Mouse (Mus musculus) testis, postnatal 14 days (tissue): ENCODE results near the gene Orc3.
"Not testable (repeated sequence)": the region's sequence is repeated elsewhere in the genome, so short reads cannot be mapped to it uniquely, and the experiment has no call there.

Experiments used
- DNase-seq: peaks from one replicate; pipeline ENCODE4 v3.0.0; 2021; ENCODE audit warnings: low spot score

Gene Orc3

DNA sequence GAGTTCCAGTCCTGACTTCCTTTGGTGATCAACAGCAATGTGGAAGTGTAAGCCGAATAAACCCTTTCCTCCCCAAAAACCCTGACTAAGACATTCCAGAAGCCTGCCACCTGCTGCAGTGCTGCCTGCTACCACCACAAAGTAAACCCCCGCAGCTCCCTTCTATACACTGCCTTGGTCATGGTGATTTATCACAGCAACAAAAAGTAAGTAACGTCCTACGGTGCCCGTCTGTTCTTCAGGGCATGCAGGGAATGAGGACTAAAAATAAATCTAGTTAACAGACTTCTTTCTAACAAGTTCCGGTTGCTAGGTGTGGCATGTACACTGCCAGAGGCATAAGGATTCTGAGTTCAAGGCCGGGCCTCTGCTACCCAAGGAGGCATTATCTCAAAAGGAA, 32.8 kb downstream of the Orc3 start:
- no peak for DNase-seq

DNA sequence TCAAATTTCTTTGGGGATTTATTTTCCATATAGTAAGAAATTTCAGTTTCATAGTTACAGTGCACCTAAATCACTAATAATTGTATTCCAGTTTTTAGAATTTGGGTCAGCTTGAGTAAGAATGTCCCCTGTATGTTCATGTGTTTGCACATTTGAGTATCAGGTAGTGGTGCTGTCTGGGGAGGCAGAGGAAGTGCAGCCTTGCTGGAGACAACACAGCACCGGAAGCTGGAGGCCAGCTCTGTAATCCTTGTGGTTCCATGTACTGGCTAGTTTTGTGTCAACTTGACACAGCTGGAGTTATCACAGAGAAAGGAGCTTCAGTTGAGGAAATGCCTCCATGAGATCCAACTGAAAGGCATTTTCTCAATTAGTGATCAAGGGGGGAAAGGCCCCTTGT, 33.3 kb downstream of the Orc3 start:
- DNase-seq: not testable (repeated sequence)

DNA sequence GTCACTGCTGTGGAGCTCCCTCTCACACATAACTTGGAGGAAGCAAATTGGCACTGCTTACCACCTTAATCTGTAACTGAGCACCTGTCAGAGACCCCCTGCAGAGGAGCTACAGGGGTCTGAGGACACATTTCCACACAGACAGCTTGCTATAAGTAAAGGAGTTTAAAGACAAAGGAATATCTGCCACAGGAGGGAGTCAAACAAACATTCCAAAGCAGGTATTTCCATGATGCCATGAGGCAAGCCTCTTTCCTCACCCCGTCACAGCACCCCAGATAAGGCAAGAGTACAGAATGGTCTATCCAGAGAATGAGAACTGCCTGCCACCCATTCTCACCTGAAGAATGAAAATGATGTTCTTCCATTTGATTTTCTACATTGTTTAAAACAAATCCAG, 35.5 kb downstream of the Orc3 start:
- DNase-seq: no peak

DNA sequence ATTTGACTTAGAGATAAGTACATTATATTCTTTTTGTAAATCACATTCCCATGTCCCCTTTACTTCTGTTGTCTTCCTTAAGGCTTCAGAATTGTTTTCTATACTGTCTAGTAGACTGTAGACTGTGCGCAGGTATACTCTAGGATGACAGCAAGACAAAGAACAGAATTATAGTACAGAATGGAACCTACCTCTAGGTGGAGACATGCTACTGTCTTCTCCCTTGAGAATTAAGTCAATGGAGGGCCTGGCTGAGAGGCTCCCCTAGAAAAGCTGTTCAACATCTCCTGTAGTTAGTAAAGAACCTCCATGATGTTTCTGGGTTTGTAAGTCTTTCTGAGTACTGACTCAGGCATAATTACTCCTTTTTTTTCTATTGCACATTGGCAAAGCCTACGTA, 37.7 kb downstream of the Orc3 start:
- no peak for DNase-seq

DNA sequence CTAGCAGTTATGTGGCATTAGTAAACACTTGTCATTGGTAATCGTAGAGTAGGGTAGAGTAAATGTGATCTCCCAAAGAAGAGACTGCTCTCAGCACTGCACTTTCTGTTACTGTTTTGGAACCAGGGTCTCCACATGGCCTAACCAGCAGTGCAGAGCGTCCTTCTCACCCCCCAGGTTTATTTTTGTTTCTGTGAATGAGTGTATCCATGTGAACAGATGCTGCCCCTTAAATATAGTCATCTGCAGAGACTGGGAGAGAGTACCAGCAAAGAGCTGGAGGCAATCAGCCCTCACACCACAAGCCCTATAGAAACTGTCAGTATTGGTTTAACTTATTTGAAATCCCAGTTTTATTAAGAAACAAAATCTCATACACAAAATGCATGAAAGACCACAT, 41.9 kb downstream of the Orc3 start:
- DNase-seq: no peak

DNA sequence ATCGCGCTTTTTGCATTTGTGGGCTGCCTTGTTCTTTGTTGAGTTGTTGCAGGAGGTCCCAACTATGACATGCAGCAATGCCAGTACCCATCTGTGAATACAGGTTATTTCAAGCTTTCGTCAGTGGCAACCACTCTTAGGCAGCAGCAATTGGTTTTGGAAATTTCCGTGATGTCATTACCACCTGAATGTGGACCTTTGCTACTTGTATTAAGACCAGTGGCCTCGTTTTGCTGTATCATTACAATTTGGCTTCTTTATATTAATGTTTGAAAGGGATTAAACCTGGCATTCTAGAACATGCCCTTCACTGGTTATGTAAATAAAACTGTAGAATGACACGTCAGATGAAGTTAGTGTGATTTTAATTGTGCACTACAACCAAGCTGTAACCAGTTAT, 48.5 kb downstream of the Orc3 start:
- no peak for DNase-seq

DNA sequence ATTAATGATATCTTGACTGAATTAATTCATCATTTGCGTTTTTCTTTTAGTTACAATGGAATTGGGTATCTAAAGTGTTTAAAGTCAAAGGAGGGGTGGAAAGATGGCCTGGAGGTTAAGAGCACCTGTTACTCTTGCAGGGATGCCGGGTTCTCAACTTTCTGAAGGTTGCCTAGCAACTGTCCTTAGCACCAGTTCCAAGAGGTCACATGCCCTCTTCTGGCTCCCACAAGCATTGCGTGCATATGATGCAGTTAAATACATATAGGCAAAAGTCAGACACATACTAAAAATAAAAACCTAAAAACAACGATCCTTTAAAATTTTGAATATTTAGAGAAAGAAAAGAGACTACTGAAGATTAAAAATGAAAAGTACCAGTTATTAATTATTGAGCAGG, 53.8 kb downstream of the Orc3 start:
- no peak for DNase-seq

DNA sequence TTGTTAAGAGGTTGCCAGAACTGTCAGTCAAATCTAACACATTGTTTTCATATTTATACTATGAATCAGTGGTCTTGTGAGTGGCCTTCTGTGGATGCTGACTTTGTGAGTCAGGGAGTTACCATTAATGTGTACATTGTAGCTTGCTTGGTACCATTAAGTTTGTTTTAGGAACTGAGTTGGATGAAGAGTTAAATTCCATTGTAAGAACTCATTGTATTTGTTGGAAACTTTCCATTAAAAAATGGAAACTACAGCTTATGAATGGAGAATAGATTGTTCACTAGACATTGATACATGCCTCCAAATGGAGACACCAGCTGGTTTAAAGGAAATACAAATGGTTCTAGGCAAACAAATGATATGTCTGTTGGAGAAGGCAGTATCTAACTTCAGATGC, 58.6 kb downstream of the Orc3 start:
- DNase-seq: no peak

DNA sequence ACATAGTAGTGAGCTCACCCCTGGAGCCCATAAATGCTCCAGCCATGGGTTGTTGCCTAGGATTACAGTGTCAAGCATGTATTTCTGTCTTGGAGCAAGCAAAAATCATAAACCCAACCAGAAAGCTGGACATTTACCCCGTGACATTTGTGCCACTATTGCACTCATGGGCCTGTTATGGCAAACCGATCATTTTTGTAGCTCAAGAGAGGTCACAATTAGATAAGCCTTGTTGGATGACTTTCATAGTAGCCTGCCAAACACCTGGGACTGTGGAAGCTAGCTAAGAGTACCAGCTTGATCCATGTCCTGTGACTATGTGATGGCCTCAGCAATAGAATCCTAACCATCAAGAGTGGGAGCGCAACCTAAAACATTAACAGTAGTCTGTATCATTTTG, 59.1 kb downstream of the Orc3 start:
- DNase-seq: no peak

DNA sequence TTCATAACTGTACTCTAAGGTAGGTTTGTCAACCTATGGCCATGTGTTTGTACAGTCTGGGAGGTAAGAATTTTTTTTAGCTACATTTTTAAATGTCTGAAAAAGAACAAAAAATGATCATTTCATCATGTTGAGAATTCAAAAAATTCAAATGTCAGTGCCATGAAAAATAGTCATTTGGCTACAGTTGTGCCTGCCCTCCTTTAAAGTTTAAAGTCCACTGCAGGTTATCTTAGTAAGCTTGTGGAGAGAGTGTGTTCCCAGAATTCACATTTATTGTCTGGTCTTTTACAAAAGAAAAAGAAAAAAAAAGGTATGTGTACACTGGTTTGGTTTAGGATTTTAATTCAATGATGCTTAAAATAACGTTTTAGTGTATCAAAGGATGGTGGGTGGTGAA, 60.1 kb downstream of the Orc3 start:
- no peak for DNase-seq

DNA sequence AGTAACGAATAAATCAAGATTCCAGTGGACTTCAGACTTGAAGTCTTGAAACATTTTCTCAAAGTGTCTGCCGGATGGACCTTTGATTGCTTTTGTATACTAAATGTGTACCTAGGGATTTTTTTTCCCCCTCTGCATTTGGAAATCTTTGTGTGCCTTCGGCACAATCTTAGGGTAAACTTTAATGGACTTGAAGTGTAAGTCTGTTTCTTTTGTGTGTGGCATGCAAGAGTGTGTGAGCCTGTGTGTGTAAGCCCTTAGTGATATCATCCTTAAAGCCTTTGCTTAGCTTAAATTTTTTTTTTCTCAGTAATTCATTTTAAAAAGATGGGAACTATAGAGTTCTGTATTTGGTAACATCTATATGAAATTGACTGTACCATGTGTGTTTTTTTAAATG, 62.8 kb downstream of the Orc3 start:
- DNase-seq: no peak

DNA sequence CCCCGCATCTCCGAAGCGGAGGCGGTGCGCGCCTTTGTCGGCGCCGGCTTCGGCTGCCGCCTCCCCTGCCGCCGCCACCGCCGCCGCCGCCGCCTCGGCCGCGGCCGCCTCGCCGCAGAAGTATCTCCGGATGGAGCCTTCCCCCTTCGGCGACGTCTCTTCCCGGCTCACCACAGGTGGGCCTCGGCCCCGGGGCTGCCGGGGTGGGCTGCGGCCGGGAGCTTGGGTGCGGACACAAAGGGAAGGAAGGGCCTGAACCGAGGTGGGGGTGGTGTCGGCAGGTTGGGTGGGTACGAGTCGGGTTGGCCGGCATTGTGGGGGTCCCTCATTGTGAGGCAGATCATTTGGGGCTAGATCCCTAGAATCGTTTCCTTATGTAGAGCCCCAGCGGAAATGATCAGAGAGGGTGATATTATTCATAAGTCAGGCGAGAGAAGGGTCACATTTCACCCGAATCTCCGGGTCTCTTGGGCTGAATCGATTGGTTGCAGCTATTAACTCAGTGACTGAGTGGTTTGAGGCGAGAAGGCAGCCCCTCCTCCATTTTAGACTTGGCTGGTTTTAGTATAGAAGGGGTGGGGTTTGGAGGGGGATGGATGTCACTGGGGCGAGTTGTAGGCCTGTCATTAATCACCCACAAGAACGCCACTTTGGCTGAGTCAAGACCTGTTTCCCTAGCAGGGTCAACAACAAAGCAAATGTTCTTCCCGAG, 63.5 kb downstream of the Orc3 start:
- peak; percentile 67 for DNase-seq

DNA sequence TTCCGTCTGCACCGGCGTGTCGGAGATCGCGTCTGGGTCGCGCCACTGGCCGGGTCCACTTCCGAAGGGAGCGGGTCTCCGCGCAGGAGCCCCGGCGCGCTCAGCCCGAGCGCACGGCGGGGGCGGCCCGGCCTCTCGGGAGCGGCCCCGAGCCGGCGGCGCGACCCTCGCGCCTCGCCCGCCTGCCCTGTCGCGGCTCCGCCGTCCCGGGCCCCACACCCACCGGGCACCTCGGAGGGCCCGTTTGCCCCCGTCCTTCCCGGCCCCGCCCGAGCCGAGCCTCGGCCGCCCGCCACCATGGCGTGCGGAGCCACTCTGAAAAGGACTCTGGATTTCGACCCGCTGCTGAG, 64.0 kb downstream of the Orc3 start, which contains the start of gene Akirin2:
Gene Akirin2 (plus strand): TSS at position 190 of the 350 bp plus-strand sequence.
- no peak for DNase-seq

DNA sequence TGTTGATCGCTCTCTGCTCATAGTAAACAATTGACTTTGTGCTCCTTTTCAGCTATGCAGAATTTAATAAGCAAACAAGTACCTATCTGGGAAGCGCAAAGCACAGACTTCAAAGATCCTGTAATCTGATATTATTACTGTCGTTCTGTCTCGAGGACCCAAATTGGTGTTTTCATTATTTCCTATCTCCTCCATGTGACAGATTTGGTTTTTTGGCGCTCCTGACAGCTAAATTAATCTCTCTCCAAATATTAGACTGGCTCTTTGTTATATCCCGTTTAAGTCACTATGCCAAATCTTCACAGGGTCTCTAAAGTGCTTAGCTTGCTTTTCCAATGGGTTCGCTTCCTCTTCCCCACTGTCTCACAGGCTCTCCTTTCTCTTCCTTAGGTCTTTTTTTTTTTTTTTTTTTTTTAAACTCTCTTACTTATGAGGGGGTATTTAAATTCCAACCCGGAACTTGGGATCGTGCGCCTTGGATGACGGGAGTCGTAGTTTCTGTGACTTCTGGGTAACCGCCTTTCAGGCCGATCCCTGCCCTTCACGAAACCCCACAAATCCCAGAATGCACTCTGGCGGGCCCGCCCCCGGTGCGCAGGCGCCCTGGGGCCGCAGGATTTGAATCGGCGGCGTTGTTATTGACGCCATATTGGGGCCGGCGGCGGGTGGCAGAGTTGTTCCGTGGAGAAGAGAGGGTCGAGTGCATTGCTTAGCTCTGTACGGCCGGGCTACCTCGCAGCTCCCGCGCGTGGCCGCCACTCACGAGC, 64.6 kb downstream of the Orc3 start:
- peak; percentile 97 for DNase-seq

DNA sequence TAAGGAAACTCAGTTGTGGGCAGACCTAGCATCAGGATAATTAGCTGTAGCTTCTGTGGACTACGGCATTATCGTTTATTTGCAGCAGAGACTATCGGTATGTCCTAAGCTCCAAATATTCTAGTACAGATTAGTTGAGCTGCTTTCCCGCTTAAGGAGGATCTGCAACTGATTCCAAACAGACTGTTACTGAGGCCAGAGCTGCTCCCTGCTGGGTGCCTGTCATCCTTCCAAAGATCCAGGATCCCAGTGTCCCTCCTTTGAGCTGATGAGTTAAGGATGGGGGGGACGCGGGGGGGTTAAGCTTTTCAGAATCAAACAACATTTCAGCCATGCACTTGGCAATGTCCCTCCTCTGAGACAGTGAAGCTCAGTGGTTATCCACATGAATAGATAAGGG, 84.8 kb downstream of the Orc3 start:
- DNase-seq: no peak

DNA sequence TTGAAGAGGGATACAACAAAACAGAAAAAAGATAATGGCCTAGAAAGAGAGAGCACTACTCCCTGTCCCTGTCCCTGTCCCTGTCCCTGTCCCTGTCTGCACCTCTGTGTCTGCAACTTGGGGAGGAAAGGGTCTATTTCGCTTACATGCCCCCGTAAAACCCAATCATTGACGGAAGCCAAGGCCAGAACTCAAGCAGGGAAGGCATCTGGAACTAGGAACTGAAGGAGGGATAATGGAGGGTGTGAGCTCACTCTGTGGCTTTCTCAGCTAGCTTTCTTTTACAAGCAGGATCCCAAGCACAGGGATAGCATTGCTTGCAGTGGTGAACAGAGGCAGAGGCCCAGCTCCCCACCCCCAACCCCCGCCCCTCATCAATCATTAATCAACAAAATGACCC, 85.4 kb downstream of the Orc3 start:
- no peak for DNase-seq

DNA sequence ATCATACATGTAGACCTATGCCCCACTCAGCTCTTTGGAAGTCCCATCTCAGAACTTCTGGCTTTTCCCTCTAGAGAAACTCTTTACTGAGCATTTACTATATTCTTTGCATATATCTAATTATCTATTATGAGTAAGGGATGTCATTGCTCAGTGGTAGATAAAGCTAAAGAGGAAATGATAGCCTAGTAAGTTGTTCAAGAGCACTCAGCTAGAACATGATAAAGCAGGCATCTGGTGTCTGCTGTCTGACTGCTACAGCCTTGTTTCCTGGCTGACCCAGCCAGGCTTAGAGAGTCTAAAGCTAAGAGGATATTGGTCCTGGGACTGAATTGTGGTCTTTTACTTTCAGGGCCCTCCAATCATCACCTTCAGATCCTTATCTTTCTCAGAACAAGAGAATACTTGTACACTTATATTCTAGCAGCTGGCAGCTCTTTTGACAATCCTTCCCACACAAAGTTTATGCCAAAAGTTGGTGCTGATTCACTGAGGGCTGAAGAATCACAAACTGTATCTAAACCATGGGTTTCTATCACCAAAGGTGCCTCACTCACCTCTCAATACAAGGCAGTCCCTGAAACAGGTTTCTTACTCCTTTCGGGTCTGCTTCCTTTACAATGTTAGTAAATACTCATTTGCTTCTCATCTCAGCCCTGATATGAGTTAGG, 86.2 kb downstream of the Orc3 start:
- DNase-seq: no peak

DNA sequence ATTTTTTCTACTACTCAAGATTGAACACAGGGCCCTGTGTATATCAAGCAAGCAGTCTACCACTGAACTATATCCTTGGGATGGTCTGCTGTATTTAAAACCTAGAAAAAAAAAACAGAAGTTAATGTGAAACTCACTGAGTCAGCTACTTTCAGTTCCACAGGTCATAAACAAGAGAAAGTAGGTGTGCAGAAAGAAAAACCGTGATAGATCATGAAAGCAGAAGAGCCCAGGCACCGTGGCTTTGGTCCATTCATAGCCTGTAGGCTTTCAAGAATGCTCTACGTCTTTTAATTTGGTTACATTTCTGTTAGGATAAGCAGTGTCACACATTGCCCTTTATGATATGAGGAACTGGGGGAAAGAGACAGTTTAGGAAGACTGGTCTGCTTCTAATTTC, 88.0 kb downstream of the Orc3 start:
- no peak for DNase-seq

DNA sequence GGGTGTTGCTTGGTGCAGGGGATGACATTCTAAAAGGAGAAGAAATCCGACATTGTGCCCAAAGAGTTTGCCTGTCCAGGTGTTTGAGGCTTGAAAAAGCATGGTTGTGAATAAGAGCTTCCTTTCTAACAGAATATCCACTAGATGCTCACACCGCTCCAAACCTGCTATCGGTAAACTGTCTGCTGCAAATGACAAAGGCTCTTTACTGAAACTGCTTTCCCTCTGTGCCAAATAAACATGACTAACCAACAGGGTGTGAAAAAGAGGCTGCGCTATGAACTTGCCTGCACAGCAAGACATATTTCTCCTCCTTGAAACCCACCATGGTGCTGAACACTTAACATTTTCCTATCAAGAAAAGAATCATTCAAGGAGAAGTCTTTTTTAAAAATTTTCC, 91.2 kb downstream of the Orc3 start:
- DNase-seq: no peak

DNA sequence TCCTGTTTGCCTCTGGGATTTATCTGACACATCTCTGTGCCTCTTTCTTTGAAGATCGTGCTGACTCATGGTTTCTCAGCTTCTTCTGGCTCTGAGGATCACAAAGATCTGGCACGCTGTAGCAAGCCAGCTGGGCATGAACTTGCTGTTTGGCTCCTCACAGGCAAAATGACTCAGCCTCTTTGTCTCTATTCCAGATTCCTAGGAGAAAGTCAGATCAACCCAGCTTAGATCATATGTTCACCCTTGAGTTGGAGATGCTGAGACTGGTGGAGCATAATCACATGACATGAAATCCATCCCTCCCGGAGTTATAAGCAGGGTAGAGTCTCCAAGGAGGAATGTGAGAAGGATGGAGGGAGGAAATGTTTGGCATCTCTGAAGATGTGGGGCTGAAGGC, 91.9 kb downstream of the Orc3 start:
- no peak for DNase-seq
